In the genomic region with DNA sequence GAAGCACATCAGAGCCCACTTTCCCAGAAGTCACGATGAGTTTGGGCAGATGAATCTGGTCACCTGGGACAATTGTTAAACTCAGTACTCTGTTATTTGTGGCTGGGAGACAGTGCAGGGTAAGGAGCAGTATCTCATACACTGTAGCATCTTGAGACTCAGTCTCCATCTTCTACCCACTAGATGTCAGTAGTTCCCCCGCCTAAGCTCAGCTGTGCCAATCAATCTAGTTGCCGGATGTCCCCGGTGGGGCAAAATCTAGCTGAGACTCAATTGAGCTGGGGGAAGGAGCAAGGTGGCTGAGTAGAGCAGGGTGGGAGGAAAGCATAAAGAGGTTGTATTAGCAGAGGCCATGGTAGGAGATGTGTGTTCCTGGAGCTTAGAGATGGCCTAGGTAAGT, we compare ENCODE assay signal across 12 mouse cellular contexts. TPM values are rescaled to one million over a fixed set of nuclear protein-coding genes. Genes with fewer than 3 reads are reported as not detected.
DNase-seq lines count a peak whose midpoint lies in the region; ATAC-seq and TF ChIP-seq lines count a peak whose summit lies in the region.
"Had no signal": no experiment of that assay in that cellular context is flagged by ENCODE, and none has a peak within 500 bp of the region (broad histone marks: within the 10 kb centered on the region; RNA-seq: fewer than 3 reads in every experiment).

No protein-coding gene starts in this region.

- ATAC-seq in megakaryocyte, adult 5-6 weeks (ENCODE audit: poor library complexity, severe bottlenecking), result peak; percentile 55

- no peaks in the 10 kb centered on the region; the same call in 1 of the 2 replicates for H3K27me3 ChIP-seq in cerebellum, adult 2 months (ENCODE audit: control insufficient read depth, insufficient read depth, low read length)
- H3K27me3 ChIP-seq: embryonic facial prominence, embryonic 12.5 days; liver, embryonic 13.5 days had no signal

- no peaks in the 10 kb centered on the region for H3K4me1 ChIP-seq in cerebellum, adult 2 months (ENCODE audit: control insufficient read depth, insufficient read depth, low read length)
- H3K4me1 ChIP-seq in bone marrow, adult 2 months (ENCODE audit: control insufficient read depth, insufficient read depth, low read length), result no peaks in the 10 kb centered on the region
- H3K4me1 ChIP-seq: embryonic facial prominence, embryonic 12.5 days; liver, embryonic 13.5 days had no signal

- no peak overlapping the region for H3K27ac ChIP-seq in cerebellum, adult 2 months (ENCODE audit: insufficient read depth, low read length)
- H3K27ac ChIP-seq in layer of hippocampus, adult 2 months, result no peak overlapping the region
- no peak overlapping the region for H3K27ac ChIP-seq in bone marrow, adult 2 months (ENCODE audit: control insufficient read depth, insufficient read depth, low read depth, low read length, poor library complexity)
- H3K27ac ChIP-seq: embryonic facial prominence, embryonic 12.5 days; liver, embryonic 13.5 days had no signal

- no peak for TF ChIP-seq POLR2A in cerebellum, adult 2 months (IDR thresholded peaks at IDR 0.05; ENCODE audit: borderline replicate concordance, insufficient read depth, low read length)
- no peak for TF ChIP-seq POLR2A in bone marrow, adult 2 months (IDR thresholded peaks at IDR 0.05; ENCODE audit: borderline replicate concordance, control insufficient read depth, low read depth, low read length)

- H3K4me3 ChIP-seq in cerebellum, adult 2 months (replicated peaks; ENCODE audit: insufficient read depth, low read depth, low read length), result no peak overlapping the region
- H3K4me3 ChIP-seq in layer of hippocampus, adult 2 months, result no peak overlapping the region
- no peak overlapping the region for H3K4me3 ChIP-seq in bone marrow, adult 2 months (replicated peaks; ENCODE audit: control insufficient read depth, low read depth, low read length)
- H3K4me3 ChIP-seq: embryonic facial prominence, embryonic 12.5 days; liver, embryonic 13.5 days; myocyte had no signal

- 21% methylated on average over 4 of the region's 4 CpGs for WGBS in cerebellum, adult 2 months
- WGBS in bone marrow, adult 2 months, result 19% methylated on average over 4 of the region's 4 CpGs

- DNase-seq in cerebellum, adult 2 months, result no peak
- no peak for DNase-seq in cerebellum, postnatal 25 days
- no peak for DNase-seq in layer of hippocampus, adult 2 months (ENCODE audit: low spot score in 2 of 2)
- DNase-seq in layer of hippocampus, postnatal 36 days, result no peak
- no peak for DNase-seq in frontal cortex, adult 2 months (ENCODE audit: extremely low spot score in 1 of 2, low spot score in 1 of 2)
- no peak for DNase-seq in spleen, postnatal 4 days (ENCODE audit: low spot score in 2 of 2)
- DNase-seq: liver, embryonic 13.5 days; right cerebral cortex, postnatal 4 days had no signal

- TF ChIP-seq CTCF in cerebellum, adult 2 months (IDR thresholded peaks at IDR 0.05; ENCODE audit: borderline replicate concordance, insufficient read depth, low read depth, low read length), result 0 out of 2 replicates have a peak, but pooled peaks have one; percentile 5
- peak; percentile 73 for TF ChIP-seq CTCF in layer of hippocampus, adult 2 months (conservative IDR thresholded peaks at IDR 0.05)
- TF ChIP-seq CTCF in bone marrow, adult 2 months (IDR thresholded peaks at IDR 0.05; ENCODE audit: control insufficient read depth, insufficient read depth, low read length), result 0 out of 2 replicates have a peak, but pooled peaks have one; percentile 18

RNA-seq across cellular contexts. Expression of a gene that starts 57.7 kb away (rescaled TPM):
- 45.3 and 46.4 TPM in 2 replicates for polyA plus RNA-seq in cerebellum, adult 2 months (2012; rRNA removed)
- 10 to 100 TPM; 19.3 to 24.4 TPM for total RNA-seq in layer of hippocampus, adult 2 months (2021)
- total RNA-seq in layer of hippocampus, postnatal 36 days (2021), result 10 to 100 TPM; 23.1 to 25.5 TPM
- 20.5 and 35.4 TPM in 2 replicates for polyA plus RNA-seq in bone marrow, adult 2 months (2011; ENCODE audit: insufficient read depth, insufficient read length, low replicate concordance, missing spikeins)
- total RNA-seq in megakaryocyte, adult 5-6 weeks (2015), result 40.9 and 41.2 TPM in 2 replicates
- 16.2 and 24.6 TPM in 2 replicates for total RNA-seq in megakaryocyte, adult 5-6 weeks (2017)
- polyA plus RNA-seq in frontal cortex, adult 2 months (2012; rRNA removed), result 26.9 and 31.7 TPM in 2 replicates

RNA-seq across cellular contexts. Expression of a gene that starts 57.8 kb away (rescaled TPM):
- 57.0 and 66.0 TPM in 2 replicates for polyA plus RNA-seq in cerebellum, adult 2 months (2012; rRNA removed)
- total RNA-seq in layer of hippocampus, adult 2 months (2021), result 10 to 100 TPM; 53.7 to 55.5 TPM
- total RNA-seq in layer of hippocampus, postnatal 36 days (2021), result 10 to 100 TPM; 61.1 to 66.4 TPM
- 9.3 and 11.6 TPM in 2 replicates for polyA plus RNA-seq in bone marrow, adult 2 months (2011; ENCODE audit: insufficient read depth, insufficient read length, low replicate concordance, missing spikeins)
- 13.5 and 16.8 TPM in 2 replicates for total RNA-seq in megakaryocyte, adult 5-6 weeks (2015)
- 20.6 and 23.9 TPM in 2 replicates for total RNA-seq in megakaryocyte, adult 5-6 weeks (2017)
- 47.4 and 52.3 TPM in 2 replicates for polyA plus RNA-seq in frontal cortex, adult 2 months (2012; rRNA removed)

Comparison
In these comparisons a context has a peak if more than half of its experiments do, and no peak if none do; other contexts are left out.
1. CTCF ChIP-seq: peak in every context shown above with its lines; median percentile 73 in layer of hippocampus, adult 2 months; 18 in bone marrow, adult 2 months; 5 in cerebellum, adult 2 months.